Mouse (Mus musculus): ENCODE measurements around the gene Lrrc17. TPM values are rescaled to one million over a fixed set of nuclear protein-coding genes. Genes with fewer than 3 reads are reported as not detected.

The Lrrc17 gene
- polyA plus RNA-seq (2012; rRNA removed): 13.7 and 24.0 TPM in 2 replicates

GRCm38 (mm10) chr5:21543409-21544201, at the start of gene Lrrc17:
Gene Lrrc17, plus strand, starts transcription at chr5:21543559.

Other genes with a start within 250 kb of the Lrrc17 start
- 1.5 and 1.8 TPM in 2 replicates for gene Fgl2, start 170.9 kb upstream of the Lrrc17 start, polyA plus RNA-seq (2012; rRNA removed)
- gene Ccdc146, start 118.9 kb upstream of the Lrrc17 start, polyA plus RNA-seq (2012; rRNA removed): 0.17 and 0.52 TPM in 2 replicates
- 3.6 TPM in 2 replicates for gene Fam185a, start 118.6 kb upstream of the Lrrc17 start, polyA plus RNA-seq (2012; rRNA removed)
- 0.31 and 0.35 TPM in 2 replicates for gene Fbxl13, start 102.1 kb downstream of the Lrrc17 start, polyA plus RNA-seq (2012; rRNA removed)
- 95.8 and 116 TPM in 2 replicates for gene Armc10, start 102.3 kb downstream of the Lrrc17 start, polyA plus RNA-seq (2012; rRNA removed)
- gene Napepld, start 157.8 kb downstream of the Lrrc17 start, polyA plus RNA-seq (2012; rRNA removed): 8.2 and 13.7 TPM in 2 replicates
- gene Pmpcb, start 193.6 kb downstream of the Lrrc17 start, polyA plus RNA-seq (2012; rRNA removed): 94.1 and 95.7 TPM in 2 replicates
- gene Dnajc2, start 241.7 kb downstream of the Lrrc17 start, polyA plus RNA-seq (2012; rRNA removed): 49.9 and 70.9 TPM in 2 replicates
- 140 and 147 TPM in 2 replicates for gene Psmc2, start 241.7 kb downstream of the Lrrc17 start, polyA plus RNA-seq (2012; rRNA removed)